8 mouse cellular contexts compared by ENCODE assay signal in the genomic region with DNA sequence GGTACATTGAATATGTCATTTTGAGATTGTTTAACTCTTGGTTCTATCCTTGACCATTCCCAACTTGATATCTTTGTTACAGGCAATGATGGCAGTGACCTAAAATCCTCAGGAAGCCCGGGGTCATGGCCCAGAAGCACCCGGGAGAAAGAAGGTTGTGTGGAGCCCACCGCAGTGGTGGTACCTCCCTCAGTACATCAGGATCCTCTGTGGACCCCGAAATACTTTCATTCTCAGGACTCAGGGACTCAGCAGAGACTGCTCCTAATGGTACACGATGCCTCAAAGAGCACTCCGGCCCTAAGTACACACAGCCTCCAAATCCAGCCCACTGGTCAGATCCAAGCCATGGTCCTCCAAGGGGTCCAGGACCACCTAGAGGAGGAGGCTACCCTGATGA. TPM values are rescaled to one million over a fixed set of nuclear protein-coding genes. Genes with fewer than 3 reads are reported as not detected.
A peak's percentile ranks its signal among the peaks of the same experiment; 100 is the strongest.
DNase-seq lines count a peak whose midpoint lies in the region; ATAC-seq and TF ChIP-seq lines count a peak whose summit lies in the region.

No protein-coding gene starts in this region.

- H3K27me3 ChIP-seq in kidney, embryonic 16.5 days (ENCODE audit: insufficient read depth, low read length): no peaks in the 10 kb centered on the region
- H3K27me3 ChIP-seq in hindbrain, embryonic 14.5 days (ENCODE audit: control insufficient read depth, insufficient read depth, low read length): no peaks in the 10 kb centered on the region
- H3K27me3 ChIP-seq in midbrain, postnatal 0 days (ENCODE audit: insufficient read depth, low read length): no peaks in the 10 kb centered on the region

- H3K9ac ChIP-seq in kidney, embryonic 16.5 days (replicated peaks; ENCODE audit: low read length): peak overlapping the region; percentile 74
- peak overlapping the region; percentile 61 for H3K9ac ChIP-seq in hindbrain, embryonic 14.5 days
- peak overlapping the region; percentile 87 for H3K9ac ChIP-seq in midbrain, postnatal 0 days (replicated peaks; ENCODE audit: low read length, poor library complexity, severe bottlenecking)

- TF ChIP-seq POLR2A in cortical plate, adult 2 months (IDR thresholded peaks at IDR 0.05; ENCODE audit: extremely low read depth, insufficient read depth, low read length): no peak

- peaks cover 28% of the 10 kb centered on the region for H3K36me3 ChIP-seq in kidney, embryonic 16.5 days (ENCODE audit: insufficient read depth, low read length)
- peaks cover 34% of the 10 kb centered on the region for H3K36me3 ChIP-seq in hindbrain, embryonic 14.5 days (replicated peaks; ENCODE audit: control insufficient read depth, insufficient read depth)
- peaks cover 14% of the 10 kb centered on the region; the same call in 1 of the 2 replicates for H3K36me3 ChIP-seq in midbrain, postnatal 0 days (ENCODE audit: insufficient read depth, low read length)

- no peak for DNase-seq in kidney, postnatal 10 days
- DNase-seq in hindbrain, embryonic 14.5 days (ENCODE audit: low spot score): no peak
- DNase-seq in midbrain, postnatal 0 days (ENCODE audit: low spot score): no peak
- DNase-seq in urinary bladder, postnatal 14 days (ENCODE audit: low spot score): no peak
- no peak for DNase-seq in cerebellum, adult 9-11 months

- H3K4me1 ChIP-seq in kidney, embryonic 16.5 days (ENCODE audit: insufficient read depth, low read length): peaks cover 52% of the 10 kb centered on the region
- H3K4me1 ChIP-seq in cortical plate, adult 2 months (ENCODE audit: control insufficient read depth, insufficient read depth, low read length): peaks cover 13% of the 10 kb centered on the region
- H3K4me1 ChIP-seq in hindbrain, embryonic 14.5 days (replicated peaks; ENCODE audit: control insufficient read depth, insufficient read depth, low read length): peaks cover 57% of the 10 kb centered on the region
- H3K4me1 ChIP-seq in midbrain, postnatal 0 days (ENCODE audit: insufficient read depth, low read length): peaks cover 30% of the 10 kb centered on the region

- no peak for TF ChIP-seq CTCF in cortical plate, adult 2 months (IDR thresholded peaks at IDR 0.05; ENCODE audit: extremely low read depth, insufficient read depth, low read length)
- no peak for TF ChIP-seq CTCF in midbrain, postnatal 0 days (IDR thresholded peaks at IDR 0.05)

- peak overlapping the region; percentile 69 for H3K4me3 ChIP-seq in kidney, embryonic 16.5 days (ENCODE audit: low read length)
- peak overlapping the region; percentile 94 for H3K4me3 ChIP-seq in cortical plate, adult 2 months (ENCODE audit: insufficient read depth, low read length)
- peak overlapping the region; percentile 49 for H3K4me3 ChIP-seq in hindbrain, embryonic 14.5 days (replicated peaks; ENCODE audit: low read length)
- H3K4me3 ChIP-seq in midbrain, postnatal 0 days (ENCODE audit: low read depth, low read length): peak overlapping the region; percentile 85

- peak overlapping the region; percentile 65 for H3K4me2 ChIP-seq in kidney, embryonic 16.5 days (replicated peaks; ENCODE audit: low read depth, low read length)
- H3K4me2 ChIP-seq in hindbrain, embryonic 14.5 days (replicated peaks): peak overlapping the region; percentile 74
- peak overlapping the region; percentile 77 for H3K4me2 ChIP-seq in midbrain, postnatal 0 days (ENCODE audit: low read depth, low read length, poor library complexity, severe bottlenecking)

- 48% methylated on average over 6 of the region's 6 CpGs for WGBS in kidney, embryonic 16.5 days
- 67% methylated on average over 6 of the region's 6 CpGs for WGBS in hindbrain, embryonic 14.5 days
- WGBS in midbrain, postnatal 0 days: 59% methylated on average over 6 of the region's 6 CpGs

- H3K27ac ChIP-seq in kidney, embryonic 16.5 days (ENCODE audit: low read length): 0 out of 2 replicates have a peak overlapping the region, but pooled peaks have one; percentile 98
- no peak overlapping the region for H3K27ac ChIP-seq in cortical plate, adult 2 months (ENCODE audit: insufficient read depth, low read length)
- no peak overlapping the region for H3K27ac ChIP-seq in hindbrain, embryonic 14.5 days
- peak overlapping the region; percentile 96; the same call in 1 of the 2 replicates for H3K27ac ChIP-seq in midbrain, postnatal 0 days (ENCODE audit: low read depth, low read length)

- no peaks in the 10 kb centered on the region for H3K9me3 ChIP-seq in kidney, embryonic 16.5 days (ENCODE audit: low read length)
- H3K9me3 ChIP-seq in hindbrain, embryonic 14.5 days (ENCODE audit: control insufficient read depth, low read length): no peaks in the 10 kb centered on the region
- H3K9me3 ChIP-seq in midbrain, postnatal 0 days (ENCODE audit: low read length): no peaks in the 10 kb centered on the region

- no peak for ATAC-seq in kidney, embryonic 16.5 days (ENCODE audit: low FRiP score, low TSS enrichment)
- no peak for ATAC-seq in hindbrain, embryonic 14.5 days (ENCODE audit: low FRiP score)
- no peak for ATAC-seq in midbrain, postnatal 0 days (ENCODE audit: low FRiP score)
- ATAC-seq in inflammation-experienced regulatory T-cells, adult 6 months: no peak

RNA-seq across cellular contexts. Expression of gene Tmem198b, which starts 1.9 kb away (rescaled TPM):
- polyA plus RNA-seq in kidney, embryonic 16.5 days (2015; fragmentation: Nextera tagmentation; extraction: Ambion mirVana): 19.3 and 22.9 TPM in 2 replicates
- 12.7 and 13.8 TPM in 2 replicates for polyA plus RNA-seq in cortical plate, adult 2 months (2012; rRNA removed)
- polyA plus RNA-seq in hindbrain, embryonic 14.5 days (2014; fragmentation: Nextera tagmentation; extraction: Ambion mirVana): 13.3 and 14.8 TPM in 2 replicates
- 18.6 and 21.8 TPM in 2 replicates for total RNA-seq in midbrain, postnatal 0 days (2014; rRNA removed)
- polyA plus RNA-seq in midbrain, postnatal 0 days (2015; fragmentation: Nextera tagmentation; extraction: Ambion mirVana): 17.1 and 18.9 TPM in 2 replicates
- polyA plus RNA-seq in inflammation-experienced regulatory T-cells, adult 6 months (2017; shearing (Covaris generic)): 1 to 10 TPM; 3.9 to 5.3 (median 5.3) TPM

RNA-seq across cellular contexts. Expression of gene Dnajc14, which starts 2.2 kb away (rescaled TPM):
- 63.2 and 64.9 TPM in 2 replicates for polyA plus RNA-seq in kidney, embryonic 16.5 days (2015; fragmentation: Nextera tagmentation; extraction: Ambion mirVana)
- 23.0 and 23.9 TPM in 2 replicates for polyA plus RNA-seq in cortical plate, adult 2 months (2012; rRNA removed)
- polyA plus RNA-seq in hindbrain, embryonic 14.5 days (2014; fragmentation: Nextera tagmentation; extraction: Ambion mirVana): 34.6 and 35.1 TPM in 2 replicates
- 31.4 and 39.4 TPM in 2 replicates for total RNA-seq in midbrain, postnatal 0 days (2014; rRNA removed)
- polyA plus RNA-seq in midbrain, postnatal 0 days (2015; fragmentation: Nextera tagmentation; extraction: Ambion mirVana): 34.6 and 37.7 TPM in 2 replicates
- polyA plus RNA-seq in inflammation-experienced regulatory T-cells, adult 6 months (2017; shearing (Covaris generic)): 10 to 100 TPM; 74.6 to 77.3 (median 75.8) TPM

RNA-seq across cellular contexts. Expression of gene Sarnp, which starts 11.0 kb away (rescaled TPM):
- 194 and 198 TPM in 2 replicates for polyA plus RNA-seq in kidney, embryonic 16.5 days (2015; fragmentation: Nextera tagmentation; extraction: Ambion mirVana)
- polyA plus RNA-seq in cortical plate, adult 2 months (2012; rRNA removed): 50.1 and 53.4 TPM in 2 replicates
- 137 and 139 TPM in 2 replicates for polyA plus RNA-seq in hindbrain, embryonic 14.5 days (2014; fragmentation: Nextera tagmentation; extraction: Ambion mirVana)
- 30.7 and 36.8 TPM in 2 replicates for total RNA-seq in midbrain, postnatal 0 days (2014; rRNA removed)
- 120 and 126 TPM in 2 replicates for polyA plus RNA-seq in midbrain, postnatal 0 days (2015; fragmentation: Nextera tagmentation; extraction: Ambion mirVana)
- 100 to 1,000 TPM; 195 to 238 (median 227) TPM for polyA plus RNA-seq in inflammation-experienced regulatory T-cells, adult 6 months (2017; shearing (Covaris generic))

RNA-seq across cellular contexts. Expression of gene Ormdl2, which starts 15.4 kb away (rescaled TPM):
- polyA plus RNA-seq in kidney, embryonic 16.5 days (2015; fragmentation: Nextera tagmentation; extraction: Ambion mirVana): 94.4 and 100 TPM in 2 replicates
- polyA plus RNA-seq in cortical plate, adult 2 months (2012; rRNA removed): 18.3 and 20.3 TPM in 2 replicates
- 27.8 and 28.4 TPM in 2 replicates for polyA plus RNA-seq in hindbrain, embryonic 14.5 days (2014; fragmentation: Nextera tagmentation; extraction: Ambion mirVana)
- 6.9 and 11.1 TPM in 2 replicates for total RNA-seq in midbrain, postnatal 0 days (2014; rRNA removed)
- polyA plus RNA-seq in midbrain, postnatal 0 days (2015; fragmentation: Nextera tagmentation; extraction: Ambion mirVana): 15.0 and 15.6 TPM in 2 replicates
- 10 to 100 TPM; 65.5 to 78.4 (median 71.5) TPM for polyA plus RNA-seq in inflammation-experienced regulatory T-cells, adult 6 months (2017; shearing (Covaris generic))

RNA-seq across cellular contexts. Expression of gene Mmp19, which starts 15.4 kb away (rescaled TPM):
- polyA plus RNA-seq in kidney, embryonic 16.5 days (2015; fragmentation: Nextera tagmentation; extraction: Ambion mirVana): 0.89 and 0.98 TPM in 2 replicates
- polyA plus RNA-seq in cortical plate, adult 2 months (2012; rRNA removed): 0.38 and 0.57 TPM in 2 replicates
- polyA plus RNA-seq in hindbrain, embryonic 14.5 days (2014; fragmentation: Nextera tagmentation; extraction: Ambion mirVana): 0.65 and 0.80 TPM in 2 replicates
- 1.3 and 1.8 TPM in 2 replicates for total RNA-seq in midbrain, postnatal 0 days (2014; rRNA removed)
- 0.29 and 0.54 TPM in 2 replicates for polyA plus RNA-seq in midbrain, postnatal 0 days (2015; fragmentation: Nextera tagmentation; extraction: Ambion mirVana)
- under 1 TPM; 0.21 to 0.68 (median 0.22) TPM for polyA plus RNA-seq in inflammation-experienced regulatory T-cells, adult 6 months (2017; shearing (Covaris generic))

Comparison
In these comparisons a context has a peak if more than half of its experiments do, and no peak if none do; other contexts are left out.
1. H3K27ac ChIP-seq: peak in kidney, embryonic 16.5 days (single experiment) and midbrain, postnatal 0 days (single experiment); none in cortical plate, adult 2 months (single experiment) and hindbrain, embryonic 14.5 days (single experiment).
2. Peak in every context shown above with its lines, with median percentiles within 50 percentile points of each other: H3K4me2 ChIP-seq, H3K4me3 ChIP-seq and H3K9ac ChIP-seq.